Mouse (Mus musculus) intestine, postnatal 0 days (tissue): ENCODE results near the gene Tnfsf13. TPM values are rescaled to one million over a fixed set of nuclear protein-coding genes. Genes with fewer than 3 reads are reported as not detected.

Experiments
- ATAC-seq: fragments of 200-750 bp; cut with Nextera tagmentation; 2 replicates; pipeline ENCODE4 v1.8.0; 2017; ENCODE audit warnings: mild to moderate bottlenecking, moderate TSS enrichment, moderate library complexity
- H3K27ac ChIP-seq: fragments of 300-500 bp; sonication (generic); 2 replicates; pipeline ENCODE4 v1.5.1; 2014; ENCODE audit warnings: mild to moderate bottlenecking, low read depth, low read length, moderate library complexity
- H3K27me3 ChIP-seq: fragments of 300-500 bp; sonication (generic); replicated peaks from 2 replicates; pipeline ENCODE4 v1.6.1; 2014; ENCODE audit warnings: low read length, mixed read lengths; ENCODE audit not compliant: control insufficient read depth, insufficient read depth
- H3K36me3 ChIP-seq: fragments of 300-500 bp; sonication (generic); 2 replicates; pipeline ENCODE4 v1.6.1; 2014; ENCODE audit warnings: mild to moderate bottlenecking, moderate library complexity; ENCODE audit not compliant: control insufficient read depth, insufficient read depth
- H3K4me1 ChIP-seq: fragments of 300-500 bp; sonication (generic); replicated peaks from 2 replicates; pipeline ENCODE4 v1.6.1; 2014; ENCODE audit warnings: antibody characterized with exemption, low read length, mixed read lengths; ENCODE audit not compliant: control insufficient read depth, insufficient read depth
- H3K4me2 ChIP-seq: fragments of 300-500 bp; sonication (generic); replicated peaks from 2 replicates; pipeline ENCODE4 v1.6.1; 2014; ENCODE audit warnings: low read depth, mild to moderate bottlenecking, moderate library complexity
- H3K4me3 ChIP-seq: fragments of 300-500 bp; sonication (generic); 2 replicates; pipeline ENCODE4 v1.5.1; 2014; ENCODE audit warnings: low read depth, low read length
- H3K9ac ChIP-seq: fragments of 300-500 bp; sonication (generic); 2 replicates; pipeline ENCODE4 v1.6.1; 2014; ENCODE audit warnings: mild to moderate bottlenecking, low read depth, low read length
- H3K9me3 ChIP-seq: fragments of 300-500 bp; sonication (generic); 2 replicates; pipeline ENCODE4 v1.6.1; 2016; ENCODE audit warnings: mixed run types; ENCODE audit not compliant: control insufficient read depth
- CTCF ChIP-seq: sonication (generic); IDR thresholded peaks from 2 replicates; pipeline ENCODE4 v1.5.1; 2016; ENCODE audit warnings: low read depth, mild to moderate bottlenecking, control low read depth, antibody characterized with exemption, moderate library complexity
- WGBS: fragments of 180-500 bp; shearing (Covaris S2); extraction: QIAGEN DNeasy Blood & Tissue Kit; methylation state at CpG from one replicate; pipeline ENCODE4 v1.1.7; 2014; 5-methylcytosine and 5-hydroxymethylcytosine counted together
- polyA plus RNA-seq: library from polyadenylated mRNA; unstranded; fragments of >200 nt; fragmentation: Nextera tagmentation; extraction: Ambion mirVana; gene quantifications from 2 replicates; pipeline ENCODE4 v1.2.1, GENCODE M21; 2015

The Tnfsf13 gene
- polyA plus RNA-seq, 1 experiment from 2014 or later: 1.6 TPM

DNA sequence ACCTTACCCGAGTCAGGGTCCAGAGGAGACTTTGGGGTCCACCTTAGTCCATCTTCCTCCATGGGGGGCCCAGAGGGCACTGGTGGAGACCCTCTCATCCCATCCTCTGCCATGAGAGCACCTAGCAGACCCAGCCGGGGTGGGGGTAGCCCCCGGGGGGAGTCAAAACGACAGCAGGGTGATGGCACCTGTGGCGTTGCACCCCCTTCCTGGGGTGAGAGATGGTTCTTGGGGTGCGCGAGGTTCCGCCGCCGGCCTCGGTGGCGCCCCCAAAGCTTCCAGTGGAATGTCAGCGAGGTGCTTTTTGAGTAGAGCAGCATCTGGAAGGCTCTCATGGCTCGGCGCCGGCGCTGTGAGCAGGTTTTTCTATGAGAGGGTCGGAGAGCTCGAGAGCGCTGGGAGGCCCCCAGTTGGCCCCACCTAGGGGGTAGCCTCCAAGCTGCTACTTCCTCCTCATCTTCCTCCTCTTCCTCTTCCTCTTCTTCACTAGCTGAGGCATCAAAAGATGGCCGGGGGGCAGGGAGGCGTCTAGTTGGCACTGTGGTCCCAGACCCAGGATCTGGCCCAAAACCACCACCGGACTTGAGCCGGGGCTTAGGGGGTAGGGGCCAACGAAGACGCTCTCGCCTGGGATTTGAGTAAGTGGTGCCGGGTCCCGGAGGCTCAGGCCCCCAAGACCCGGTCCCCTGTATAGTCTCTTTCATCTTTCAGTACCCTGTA, 5.3 kb downstream of the Tnfsf13 start:
- H3K9me3 ChIP-seq: no peaks in the 10 kb centered on the region
- H3K36me3 ChIP-seq: peaks cover 34% of the 10 kb centered on the region
- H3K27me3 ChIP-seq: no peaks in the 10 kb centered on the region
- WGBS: 89% methylated on average over 30 of the region's 30 CpGs
- no peak for TF ChIP-seq CTCF
- ATAC-seq: no peak
- peak overlapping the region; percentile 92; the same call in 1 of the 2 replicates for H3K4me3 ChIP-seq
- no peak overlapping the region; the same call in 1 of the 2 replicates for H3K9ac ChIP-seq
- peaks cover 4% of the 10 kb centered on the region; the same call in 1 of the 2 replicates for H3K4me1 ChIP-seq
- H3K27ac ChIP-seq: no peak overlapping the region
- H3K4me2 ChIP-seq: peak overlapping the region; percentile 82

GRCm38 (mm10) chr11:69679144-69679543, 6.4 kb downstream of the Tnfsf13 start:
- Histone ChIP-seq H3K27me3 (no peaks in the 10 kb centered on the region), H3K36me3 (peaks cover 46% of the 10 kb centered on the region), H3K4me1 (0 out of 2 replicates have a peak, but pooled peaks cover 3% of the 10 kb centered on the region), H3K4me3 (no peak overlapping the region), H3K9me3 (no peaks in the 10 kb centered on the region), H3K4me2 (no peak overlapping the region), H3K9ac (no peak overlapping the region), H3K27ac (no peak overlapping the region)
- TF ChIP-seq CTCF: no peak
- 90% methylated on average over 2 of the region's 2 CpGs for WGBS
- no peak for ATAC-seq

- Histone ChIP-seq H3K9ac (peak within 1 kb of the TSS; percentile 99), H3K4me3 (peak within 1 kb of the TSS; percentile 99), H3K4me2 (peak within 1 kb of the TSS; percentile 73), H3K27ac (peak within 1 kb of the TSS; percentile 99), H3K36me3 (peaks cover 72% of the 10 kb centered on the region), H3K9me3 (no peaks in the 10 kb centered on the region), H3K4me1 (peaks cover 4% of the 10 kb centered on the region; the same call in 1 of the 2 replicates), H3K27me3 (no peaks in the 10 kb centered on the region)
- peak; percentile 95 for ATAC-seq
- TF ChIP-seq CTCF: no peak
- WGBS: under 1% methylated on average over 36 of the region's 36 CpGs
Observed at GRCm38 (mm10) chr11:69672211-69672706, 13.3 kb downstream of the Tnfsf13 start, which contains the start of gene Eif4a1. Eif4a1 (minus strand) TSS chr11:69672423.

GRCm38 (mm10) chr11:69671726-69672124, 13.9 kb downstream of the Tnfsf13 start:
- no peak for TF ChIP-seq CTCF
- H3K27me3 ChIP-seq: no peaks in the 10 kb centered on the region
- H3K36me3 ChIP-seq: peaks cover 70% of the 10 kb centered on the region

DNA sequence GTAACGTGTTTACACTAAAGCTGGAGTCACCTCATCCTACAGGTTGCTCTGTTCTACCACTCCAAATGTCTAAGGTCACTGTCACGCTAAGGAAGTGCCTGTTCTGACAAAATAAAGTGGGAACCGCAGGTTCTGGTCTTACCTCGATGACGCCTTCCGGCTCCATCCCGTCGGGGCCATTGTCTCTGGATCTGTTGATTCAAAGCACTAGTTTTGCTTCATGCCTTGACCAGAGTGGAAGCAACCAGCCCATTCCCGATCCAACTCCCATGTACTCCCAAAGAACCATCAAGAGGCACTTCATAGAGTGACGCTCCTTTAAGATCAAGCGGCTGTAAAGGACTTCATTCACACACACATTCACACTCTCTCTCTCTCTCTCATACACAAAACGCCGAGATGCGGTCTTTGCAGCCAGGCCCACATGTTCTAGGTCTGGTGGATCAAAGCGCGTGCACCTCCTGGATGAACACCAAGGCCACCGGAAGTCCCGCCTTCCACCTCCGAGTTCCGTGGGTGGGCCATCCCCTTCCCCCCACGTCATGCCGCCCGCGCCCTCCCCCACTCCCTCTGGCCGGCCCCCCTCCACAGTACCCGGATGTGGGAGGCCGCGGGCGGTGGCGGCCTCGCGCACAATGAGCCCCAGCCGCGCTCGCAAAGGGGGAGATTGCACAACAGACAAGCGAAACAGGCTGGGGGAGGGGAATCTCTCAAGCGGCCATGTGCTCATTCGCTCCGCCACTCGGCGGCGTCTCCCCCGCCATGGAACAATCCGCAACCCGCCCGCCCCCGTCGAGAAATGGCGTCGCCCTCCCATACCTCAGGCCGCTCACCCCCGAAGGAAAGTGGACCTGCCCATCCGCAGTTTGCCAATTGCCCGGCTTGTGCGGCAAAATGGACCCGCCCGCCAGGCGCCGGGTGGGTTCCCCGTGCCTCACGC, 14.5 kb downstream of the Tnfsf13 start:
- peaks cover 4% of the 10 kb centered on the region; the same call in 1 of the 2 replicates for H3K4me1 ChIP-seq
- H3K4me2 ChIP-seq: peak overlapping the region; percentile 73
- peak overlapping the region; percentile 99 for H3K4me3 ChIP-seq
- TF ChIP-seq CTCF: peak; percentile 42
- H3K9me3 ChIP-seq: no peaks in the 10 kb centered on the region
- WGBS: under 1% methylated on average over 60 of the region's 61 CpGs
- H3K9ac ChIP-seq: peak overlapping the region; percentile 99
- peak; percentile 71 for ATAC-seq
- H3K27ac ChIP-seq: peak overlapping the region; percentile 99
- H3K27me3 ChIP-seq: no peaks in the 10 kb centered on the region
- peaks cover 69% of the 10 kb centered on the region for H3K36me3 ChIP-seq

More at GRCm38 (mm10) chr11:69671726-69672124, 13.9 kb downstream of the Tnfsf13 start:
- no peaks in the 10 kb centered on the region for H3K9me3 ChIP-seq
- H3K9ac ChIP-seq: peak overlapping the region; percentile 99
- WGBS: under 1% methylated on average over 43 of the region's 43 CpGs
- H3K4me2 ChIP-seq: peak overlapping the region; percentile 73
- peak overlapping the region; percentile 99 for H3K27ac ChIP-seq
- peak; percentile 7; the same call in 1 of the 2 replicates for ATAC-seq
- H3K4me3 ChIP-seq: peak overlapping the region; percentile 99
- peaks cover 4% of the 10 kb centered on the region; the same call in 1 of the 2 replicates for H3K4me1 ChIP-seq

- 77% methylated on average over 3 of the region's 3 CpGs for WGBS
Observed at GRCm38 (mm10) chr11:69666665-69667005, 18.9 kb downstream of the Tnfsf13 start.

More at GRCm38 (mm10) chr11:69666665-69667005, 18.9 kb downstream of the Tnfsf13 start:
- Histone ChIP-seq H3K4me1 (0 out of 2 replicates have a peak, but pooled peaks cover 8% of the 10 kb centered on the region), H3K27ac (no peak overlapping the region), H3K27me3 (no peaks in the 10 kb centered on the region), H3K9ac (no peak overlapping the region), H3K36me3 (peaks cover 62% of the 10 kb centered on the region), H3K9me3 (no peaks in the 10 kb centered on the region), H3K4me3 (no peak overlapping the region), H3K4me2 (no peak overlapping the region)
- no peak for ATAC-seq
- no peak for TF ChIP-seq CTCF
